Mouse (Mus musculus): ENCODE measurements around the gene Nfe2. TPM values are rescaled to one million over a fixed set of nuclear protein-coding genes. Genes with fewer than 3 reads are reported as not detected.
"Not testable (repeated sequence)": the region's sequence is repeated elsewhere in the genome, so short reads cannot be mapped to it uniquely, and the experiment has no call there.

The Nfe2 gene
- total RNA-seq, 2 experiments from 2014 or later: 0.23 TPM; not detected in 1

- DNase-seq: no peak
These were observed 32.2 kb upstream of the Nfe2 start for GRCm38 (mm10) chr15:103290417-103290816.

GRCm38 (mm10) chr15:103289600-103289999 is 31.4 kb upstream of the Nfe2 start:
- no peak for DNase-seq

- no peak for DNase-seq
These were observed 27.7 kb upstream of the Nfe2 start for GRCm38 (mm10) chr15:103285778-103286417.

- DNase-seq: no peak
These were observed 26.4 kb upstream of the Nfe2 start for GRCm38 (mm10) chr15:103284647-103285046.

- no peak for DNase-seq
These were observed 25.9 kb upstream of the Nfe2 start for GRCm38 (mm10) chr15:103284066-103284465.

- no peak for DNase-seq
These were observed 23.4 kb upstream of the Nfe2 start for GRCm38 (mm10) chr15:103281465-103282205.

- no peak for DNase-seq
These were observed 22.7 kb upstream of the Nfe2 start for GRCm38 (mm10) chr15:103280817-103281464.

GRCm38 (mm10) chr15:103279750-103280149 is 21.5 kb upstream of the Nfe2 start:
- no peak for DNase-seq

GRCm38 (mm10) chr15:103277949-103278348 is 19.7 kb upstream of the Nfe2 start:
- no peak for DNase-seq

- DNase-seq: not testable (repeated sequence)
These were observed 17.7 kb upstream of the Nfe2 start for GRCm38 (mm10) chr15:103275943-103276342.

GRCm38 (mm10) chr15:103272419-103273279 is 14.4 kb upstream of the Nfe2 start, which contains the start of gene Copz1:
Gene Copz1, plus strand, starts transcription at chr15:103272714.
- DNase-seq: peak; percentile 96 to 98

GRCm38 (mm10) chr15:103268903-103269302 is 10.7 kb upstream of the Nfe2 start:
- DNase-seq: no peak

GRCm38 (mm10) chr15:103264794-103265193 is 6.6 kb upstream of the Nfe2 start:
- DNase-seq: no peak

GRCm38 (mm10) chr15:103259989-103260388 is 1.8 kb upstream of the Nfe2 start:
- DNase-seq: no peak

GRCm38 (mm10) chr15:103259162-103259561 is 959 bp upstream of the Nfe2 start:
- no peak for DNase-seq

- no peak for DNase-seq
These were observed 1.8 kb downstream of the Nfe2 start for GRCm38 (mm10) chr15:103256210-103256986.

- no peak for DNase-seq
These were observed 3.0 kb downstream of the Nfe2 start for GRCm38 (mm10) chr15:103255169-103255568.

- no peak for DNase-seq
These were observed 4.9 kb downstream of the Nfe2 start for GRCm38 (mm10) chr15:103253352-103253751.

GRCm38 (mm10) chr15:103252660-103253059 is 5.5 kb downstream of the Nfe2 start:
- no peak for DNase-seq

GRCm38 (mm10) chr15:103251595-103251994 is 6.6 kb downstream of the Nfe2 start:
- no peak for DNase-seq

- peak; percentile 42 to 51 for DNase-seq
These were observed 7.9 kb downstream of the Nfe2 start for GRCm38 (mm10) chr15:103250195-103250740.

Data from layer of hippocampus, postnatal 36 days (tissue).